Mouse (Mus musculus) stomach, embryonic 15.5 days (tissue): ENCODE results near the gene Ap5z1. TPM values are rescaled to one million over a fixed set of nuclear protein-coding genes. Genes with fewer than 3 reads are reported as not detected.

Experiments used
- ATAC-seq: fragments of 200-750 bp; cut with Nextera tagmentation; 2 replicates; pipeline ENCODE4 v1.8.0; 2017; ENCODE audit warnings: low read depth, moderate number of reproducible peaks, moderate TSS enrichment; ENCODE audit not compliant: insufficient read depth, low FRiP score
- H3K27ac ChIP-seq: fragments of 300-500 bp; sonication (generic); 2 replicates; pipeline ENCODE4 v1.5.1; 2015; ENCODE audit warnings: mild to moderate bottlenecking, inconsistent platforms
- H3K27me3 ChIP-seq: fragments of 300-500 bp; sonication (generic); replicated peaks from 2 replicates; pipeline ENCODE4 v1.6.1; 2015; ENCODE audit warnings: inconsistent platforms
- H3K36me3 ChIP-seq: fragments of 300-500 bp; sonication (generic); 2 replicates; pipeline ENCODE4 v1.6.1; 2015; ENCODE audit warnings: inconsistent platforms
- H3K4me1 ChIP-seq: fragments of 300-500 bp; sonication (generic); 2 replicates; pipeline ENCODE4 v1.6.1; 2015; ENCODE audit warnings: inconsistent platforms
- H3K4me2 ChIP-seq: fragments of 300-500 bp; sonication (generic); 2 replicates; pipeline ENCODE4 v1.6.1; 2015; ENCODE audit warnings: mild to moderate bottlenecking, inconsistent platforms
- H3K4me3 ChIP-seq: fragments of 300-500 bp; sonication (generic); replicated peaks from 2 replicates; pipeline ENCODE4 v1.5.1; 2015; ENCODE audit warnings: inconsistent platforms
- H3K9ac ChIP-seq: fragments of 300-500 bp; sonication (generic); 2 replicates; pipeline ENCODE4 v1.6.1; 2015; ENCODE audit warnings: inconsistent platforms
- H3K9me3 ChIP-seq: fragments of 300-500 bp; sonication (generic); 2 replicates; pipeline ENCODE4 v1.6.1; 2016; ENCODE audit warnings: inconsistent platforms
- WGBS: fragments of 180-500 bp; shearing (Covaris S2); methylation state at CpG from one replicate; pipeline ENCODE4 v1.1.7; 2015; 5-methylcytosine and 5-hydroxymethylcytosine counted together
- polyA plus RNA-seq: library from polyadenylated mRNA; unstranded; fragments of >200 nt; fragmentation: Nextera tagmentation; extraction: Ambion mirVana; gene quantifications from 2 replicates; pipeline ENCODE4 v1.2.1, GENCODE M21; 2015

Gene Ap5z1
- polyA plus RNA-seq, 1 experiment from 2014 or later: 8.5 TPM

GRCm38 (mm10) chr5:142477346-142477745 lies 13.6 kb downstream of the Ap5z1 start:
- no peaks in the 10 kb centered on the region for H3K27me3 ChIP-seq
- no peak for ATAC-seq
- H3K4me3 ChIP-seq: no peak overlapping the region
- H3K9me3 ChIP-seq: no peaks in the 10 kb centered on the region
- H3K36me3 ChIP-seq: peaks cover 2% of the 10 kb centered on the region; the same call in 1 of the 2 replicates
- H3K4me1 ChIP-seq: peaks cover 4% of the 10 kb centered on the region; the same call in 1 of the 2 replicates
- H3K4me2 ChIP-seq: no peak overlapping the region
- no peak overlapping the region for H3K9ac ChIP-seq
- 84% methylated on average over 12 of the region's 12 CpGs for WGBS
- no peak overlapping the region for H3K27ac ChIP-seq

- no peak overlapping the region for H3K27ac ChIP-seq
- no peaks in the 10 kb centered on the region for H3K36me3 ChIP-seq
- no peak for ATAC-seq
- H3K4me3 ChIP-seq: no peak overlapping the region
- WGBS: 85% methylated on average over 5 of the region's 5 CpGs
- peaks cover 4% of the 10 kb centered on the region; the same call in 1 of the 2 replicates for H3K4me1 ChIP-seq
- no peak overlapping the region for H3K4me2 ChIP-seq
- no peak overlapping the region for H3K9ac ChIP-seq
- H3K9me3 ChIP-seq: no peaks in the 10 kb centered on the region
- no peaks in the 10 kb centered on the region for H3K27me3 ChIP-seq
Measured at GRCm38 (mm10) chr5:142477866-142478615, 14.3 kb downstream of the Ap5z1 start.

- peak; percentile 48; the same call in 1 of the 2 replicates for ATAC-seq
- Histone ChIP-seq H3K4me1 (peaks cover 4% of the 10 kb centered on the region; the same call in 1 of the 2 replicates), H3K4me3 (peak overlapping the region; percentile 19; the same call in 1 of the 2 replicates), H3K36me3 (no peaks in the 10 kb centered on the region), H3K9me3 (no peaks in the 10 kb centered on the region), H3K27ac (no peak overlapping the region), H3K27me3 (no peaks in the 10 kb centered on the region), H3K9ac (no peak overlapping the region), H3K4me2 (peak overlapping the region; percentile 47)
- 30% methylated on average over 17 of the region's 17 CpGs for WGBS
Measured at GRCm38 (mm10) chr5:142478829-142479435, 15.2 kb downstream of the Ap5z1 start.

- H3K27ac ChIP-seq: no peak overlapping the region
- 54% methylated on average over 2 of the region's 2 CpGs for WGBS
Measured at GRCm38 (mm10) chr5:142482512-142482911, 18.8 kb downstream of the Ap5z1 start.

GRCm38 (mm10) chr5:142483581-142483980 lies 19.8 kb downstream of the Ap5z1 start:
- H3K4me3 ChIP-seq: no peak overlapping the region
- no peak overlapping the region for H3K4me2 ChIP-seq
- H3K9ac ChIP-seq: no peak overlapping the region
- no peaks in the 10 kb centered on the region for H3K27me3 ChIP-seq
- H3K27ac ChIP-seq: no peak overlapping the region
- H3K9me3 ChIP-seq: no peaks in the 10 kb centered on the region
- 89% methylated on average over 5 of the region's 5 CpGs for WGBS
- no peaks in the 10 kb centered on the region for H3K36me3 ChIP-seq
- peaks cover 4% of the 10 kb centered on the region; the same call in 1 of the 2 replicates for H3K4me1 ChIP-seq
- no peak for ATAC-seq

More at GRCm38 (mm10) chr5:142482512-142482911, 18.8 kb downstream of the Ap5z1 start:
- ATAC-seq: no peak
- H3K9me3 ChIP-seq: no peaks in the 10 kb centered on the region
- H3K9ac ChIP-seq: no peak overlapping the region
- H3K36me3 ChIP-seq: no peaks in the 10 kb centered on the region
- no peaks in the 10 kb centered on the region for H3K27me3 ChIP-seq
- H3K4me3 ChIP-seq: no peak overlapping the region
- peaks cover 4% of the 10 kb centered on the region; the same call in 1 of the 2 replicates for H3K4me1 ChIP-seq
- H3K4me2 ChIP-seq: no peak overlapping the region

GRCm38 (mm10) chr5:142486654-142487053 lies 22.9 kb downstream of the Ap5z1 start:
- 49% methylated on average over 9 of the region's 9 CpGs for WGBS
- peak; percentile 23; the same call in 1 of the 2 replicates for ATAC-seq
- Histone ChIP-seq H3K27me3 (no peaks in the 10 kb centered on the region), H3K36me3 (no peaks in the 10 kb centered on the region), H3K9ac (no peak overlapping the region), H3K4me3 (no peak overlapping the region), H3K9me3 (no peaks in the 10 kb centered on the region), H3K27ac (no peak overlapping the region), H3K4me2 (no peak overlapping the region), H3K4me1 (no peaks in the 10 kb centered on the region)

GRCm38 (mm10) chr5:142489955-142490707 lies 26.4 kb downstream of the Ap5z1 start:
- no peaks in the 10 kb centered on the region for H3K36me3 ChIP-seq
- no peaks in the 10 kb centered on the region for H3K4me1 ChIP-seq
- no peak for ATAC-seq
- no peak overlapping the region for H3K27ac ChIP-seq
- H3K9ac ChIP-seq: no peak overlapping the region
- H3K4me2 ChIP-seq: no peak overlapping the region
- H3K4me3 ChIP-seq: no peak overlapping the region
- H3K27me3 ChIP-seq: no peaks in the 10 kb centered on the region
- H3K9me3 ChIP-seq: no peaks in the 10 kb centered on the region
- WGBS: 67% methylated on average over 9 of the region's 9 CpGs

GRCm38 (mm10) chr5:142493307-142493706 lies 29.6 kb downstream of the Ap5z1 start:
- no peak overlapping the region for H3K4me2 ChIP-seq
- no peak overlapping the region for H3K27ac ChIP-seq
- ATAC-seq: no peak
- H3K9ac ChIP-seq: no peak overlapping the region
- no peaks in the 10 kb centered on the region for H3K36me3 ChIP-seq
- WGBS: 74% methylated on average over 3 of the region's 3 CpGs
- H3K4me3 ChIP-seq: no peak overlapping the region
- no peaks in the 10 kb centered on the region for H3K9me3 ChIP-seq
- H3K4me1 ChIP-seq: no peaks in the 10 kb centered on the region
- H3K27me3 ChIP-seq: no peaks in the 10 kb centered on the region

GRCm38 (mm10) chr5:142495321-142496096 lies 31.8 kb downstream of the Ap5z1 start:
- no peaks in the 10 kb centered on the region for H3K4me1 ChIP-seq
- WGBS: 59% methylated on average over 14 of the region's 14 CpGs

GRCm38 (mm10) chr5:142498964-142499363 lies 35.2 kb downstream of the Ap5z1 start:
- ATAC-seq: no peak
- no peaks in the 10 kb centered on the region for H3K36me3 ChIP-seq
- no peak overlapping the region for H3K4me2 ChIP-seq
- no peaks in the 10 kb centered on the region for H3K9me3 ChIP-seq
- WGBS: 54% methylated on average over 3 of the region's 3 CpGs
- no peak overlapping the region for H3K27ac ChIP-seq
- H3K9ac ChIP-seq: no peak overlapping the region
- no peaks in the 10 kb centered on the region for H3K27me3 ChIP-seq
- no peak overlapping the region for H3K4me3 ChIP-seq
- peaks cover 3% of the 10 kb centered on the region; the same call in 1 of the 2 replicates for H3K4me1 ChIP-seq

More at GRCm38 (mm10) chr5:142495321-142496096, 31.8 kb downstream of the Ap5z1 start:
- Histone ChIP-seq H3K4me3 (no peak overlapping the region), H3K9ac (no peak overlapping the region), H3K27ac (no peak overlapping the region), H3K36me3 (no peaks in the 10 kb centered on the region), H3K27me3 (no peaks in the 10 kb centered on the region), H3K9me3 (no peaks in the 10 kb centered on the region), H3K4me2 (no peak overlapping the region)
- ATAC-seq: no peak

- Histone ChIP-seq H3K4me2 (no peak overlapping the region), H3K4me3 (no peak overlapping the region), H3K9me3 (no peaks in the 10 kb centered on the region), H3K4me1 (peaks cover 3% of the 10 kb centered on the region; the same call in 1 of the 2 replicates), H3K36me3 (no peaks in the 10 kb centered on the region), H3K27ac (no peak overlapping the region), H3K27me3 (no peaks in the 10 kb centered on the region), H3K9ac (no peak overlapping the region)
- peak; percentile 47; the same call in 1 of the 2 replicates for ATAC-seq
- 71% methylated on average over 10 of the region's 10 CpGs for WGBS
Measured at GRCm38 (mm10) chr5:142500918-142501317, 37.2 kb downstream of the Ap5z1 start.
